Mouse (Mus musculus): ENCODE results near the gene Six1.

Six1 gene

DNA sequence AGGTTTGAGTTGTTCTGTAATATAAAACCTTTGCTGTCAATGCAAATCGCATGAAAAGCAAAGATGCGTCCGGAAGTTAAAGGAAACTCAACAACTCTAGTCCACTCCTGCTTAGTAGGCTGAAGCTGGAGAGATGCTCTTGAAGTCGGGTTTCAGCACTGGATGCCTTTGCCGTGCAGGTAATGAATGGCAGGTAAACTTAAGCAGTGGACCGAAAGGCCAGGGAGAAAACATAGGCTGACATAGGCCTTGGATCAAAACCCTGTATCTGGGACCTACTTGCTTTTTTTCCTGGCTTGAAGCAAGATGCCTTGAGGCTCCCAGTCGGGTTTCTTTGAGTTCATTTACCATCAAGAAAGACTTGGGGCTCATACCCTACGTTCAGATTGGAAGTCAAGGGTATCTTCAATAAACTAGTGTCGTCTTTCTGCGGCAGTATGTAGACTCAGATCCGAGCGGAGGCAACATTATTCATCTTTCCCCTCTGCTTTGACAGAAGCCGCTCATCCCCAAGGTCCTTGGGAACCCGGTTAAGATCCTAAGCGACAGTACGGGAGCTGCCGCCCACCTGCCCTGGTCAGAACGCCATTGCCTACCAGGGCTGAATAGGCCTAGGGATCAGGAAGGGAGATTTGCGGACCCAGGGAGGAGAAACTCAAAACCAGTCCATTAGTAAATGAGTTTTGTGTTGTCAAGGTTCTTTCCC, 4.0 kb downstream of the Six1 start:
- DNase-seq (ENCODE audit: low spot score in 2 of 2) = no peak

DNA sequence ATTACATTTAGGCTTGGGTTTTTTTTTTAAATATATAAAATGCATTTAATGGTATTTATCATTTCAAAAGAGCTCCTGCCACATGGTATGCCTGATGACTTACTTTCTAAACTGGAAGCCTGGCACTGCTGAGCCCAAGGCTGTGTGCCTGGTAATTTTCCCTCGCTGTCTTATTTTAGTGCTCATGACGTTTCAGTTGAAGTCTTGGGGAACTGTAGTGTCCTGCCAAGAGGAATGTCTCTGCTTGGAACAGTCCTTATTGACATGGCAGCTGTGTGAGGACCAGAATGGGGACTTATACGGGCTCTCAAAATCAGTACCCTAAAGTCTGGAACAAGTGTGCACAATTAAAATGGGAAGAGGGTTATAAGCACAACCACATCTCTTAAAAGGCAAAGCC, 5.2 kb downstream of the Six1 start:
- no peak for DNase-seq (ENCODE audit: low spot score in 2 of 2)

DNA sequence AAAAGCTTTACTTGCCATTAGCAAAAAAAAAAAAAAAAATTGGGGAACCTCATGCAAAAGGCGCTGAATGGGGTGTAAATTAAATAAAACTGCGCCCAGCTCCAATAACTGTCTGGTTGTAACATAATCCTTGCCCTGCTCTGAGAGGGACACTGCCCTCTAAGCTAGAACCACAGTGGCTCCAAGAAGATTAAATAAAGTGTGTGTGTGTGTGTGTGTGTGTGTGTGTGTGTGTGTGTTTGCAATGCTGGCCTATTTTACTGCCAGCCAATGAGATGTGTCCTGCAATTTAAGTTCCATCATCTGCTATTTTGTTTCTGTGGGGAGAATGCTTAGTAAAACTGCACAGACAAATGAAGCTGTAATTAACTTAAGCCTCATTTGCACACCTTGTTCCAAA, 6.1 kb downstream of the Six1 start:
- no peak for DNase-seq (ENCODE audit: low spot score in 2 of 2)

DNA sequence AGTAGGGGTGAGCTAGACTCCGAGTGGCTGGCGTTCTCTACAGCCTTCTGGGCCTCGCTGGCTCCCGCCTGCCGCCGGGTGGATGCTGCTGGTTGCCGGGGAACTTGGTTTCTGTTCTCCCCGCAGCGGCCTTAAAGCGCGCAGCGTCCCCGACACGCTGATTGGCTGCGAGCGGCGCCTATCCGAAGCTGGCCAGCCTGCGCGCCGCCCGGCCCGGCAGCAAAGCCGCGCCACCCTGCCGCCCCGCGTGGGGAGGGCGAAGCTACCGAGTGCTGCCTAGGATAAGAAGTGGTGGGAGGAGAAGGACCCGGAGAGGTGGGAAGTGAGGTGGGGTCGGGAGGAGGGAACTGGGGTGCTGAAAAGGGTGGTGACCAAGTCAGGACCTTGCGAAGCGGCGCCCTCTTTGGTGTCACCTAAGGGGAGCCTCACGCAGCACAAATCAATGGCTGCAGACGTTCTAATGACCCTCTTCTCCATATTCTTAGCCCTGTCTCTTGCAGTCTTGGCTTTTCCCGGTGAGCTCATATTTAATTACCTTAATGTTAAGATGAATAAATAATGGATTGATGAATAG, 7.0 kb downstream of the Six1 start:
- no peak for DNase-seq (ENCODE audit: low spot score in 2 of 2)

DNA sequence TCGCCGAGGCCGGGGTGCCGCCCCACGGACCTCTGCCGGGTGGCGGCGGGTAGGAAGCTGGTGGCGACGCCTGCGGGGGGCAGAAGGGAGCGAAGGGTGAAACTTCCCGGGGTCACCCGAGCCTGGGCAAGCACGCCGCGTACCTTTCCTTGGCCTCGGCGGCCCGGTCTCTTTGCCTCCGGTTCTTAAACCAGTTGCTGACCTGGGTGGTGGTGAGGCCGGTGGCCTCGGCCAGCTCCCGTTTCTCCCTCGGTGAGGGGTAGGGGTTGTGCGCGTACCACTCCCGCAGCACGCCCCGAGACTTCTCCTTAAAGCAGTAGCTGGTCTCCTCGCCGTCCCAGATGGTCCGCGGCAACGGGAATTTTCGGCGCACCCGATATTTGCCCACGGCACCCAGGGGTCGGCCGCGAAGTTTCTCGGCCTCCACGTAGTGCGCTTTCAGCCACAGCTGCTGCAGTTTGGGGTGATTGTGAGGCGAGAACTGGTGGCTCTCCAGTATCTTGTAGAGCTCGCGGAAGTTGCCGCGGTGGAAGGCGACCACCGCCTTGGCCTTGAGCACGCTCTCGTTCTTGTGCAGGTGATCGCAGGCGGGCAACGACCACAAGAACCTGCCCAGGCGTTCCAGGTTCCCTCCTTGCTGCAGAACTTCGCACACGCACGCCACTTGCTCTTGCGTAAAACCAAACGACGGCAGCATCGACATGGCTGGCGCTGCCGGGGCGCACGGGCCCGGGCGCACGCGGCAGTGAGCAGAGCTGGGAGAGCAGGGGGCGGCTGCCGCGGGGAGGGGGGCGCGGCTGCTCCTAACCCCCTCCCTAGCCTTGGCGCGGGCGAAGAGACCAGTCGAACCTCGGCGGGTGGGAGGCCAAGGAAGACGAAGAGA, 7.7 kb downstream of the Six1 start:
- DNase-seq (ENCODE audit: low spot score in 2 of 2) = no peak

DNA sequence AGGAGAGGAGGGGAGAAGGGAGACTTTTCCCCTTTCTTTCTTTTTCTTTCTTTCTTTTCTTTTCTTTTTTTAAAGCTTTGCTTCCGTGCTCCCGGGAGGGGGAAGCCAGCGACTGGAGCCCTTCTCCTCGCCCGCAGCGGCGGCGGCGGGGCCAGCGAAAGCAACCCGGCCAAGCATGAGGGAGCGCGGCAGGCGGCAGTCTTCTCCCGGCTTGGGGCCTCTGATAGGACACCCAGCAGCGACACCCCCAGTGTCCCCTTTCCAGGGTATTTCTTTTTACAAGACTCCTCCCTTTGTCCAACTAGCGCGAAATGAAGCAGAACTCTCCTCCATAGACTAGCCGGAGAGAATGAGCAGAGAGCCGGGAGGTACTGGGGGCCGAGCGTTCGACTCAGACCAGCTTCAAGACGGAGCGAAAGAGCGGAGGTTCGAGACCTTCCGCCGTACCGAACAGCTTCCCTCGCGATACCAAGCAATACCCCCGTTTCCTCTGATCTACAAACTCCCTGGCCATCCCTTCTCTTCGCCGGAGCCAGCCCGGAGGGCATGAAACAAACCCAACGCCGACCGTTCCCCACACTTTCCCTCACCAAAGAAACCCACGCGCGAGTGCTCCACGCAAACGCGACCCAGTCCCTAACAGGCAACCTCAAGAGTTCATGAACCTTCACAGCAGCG, 8.5 kb downstream of the Six1 start:
- DNase-seq (ENCODE audit: low spot score in 2 of 2) = no peak

DNA sequence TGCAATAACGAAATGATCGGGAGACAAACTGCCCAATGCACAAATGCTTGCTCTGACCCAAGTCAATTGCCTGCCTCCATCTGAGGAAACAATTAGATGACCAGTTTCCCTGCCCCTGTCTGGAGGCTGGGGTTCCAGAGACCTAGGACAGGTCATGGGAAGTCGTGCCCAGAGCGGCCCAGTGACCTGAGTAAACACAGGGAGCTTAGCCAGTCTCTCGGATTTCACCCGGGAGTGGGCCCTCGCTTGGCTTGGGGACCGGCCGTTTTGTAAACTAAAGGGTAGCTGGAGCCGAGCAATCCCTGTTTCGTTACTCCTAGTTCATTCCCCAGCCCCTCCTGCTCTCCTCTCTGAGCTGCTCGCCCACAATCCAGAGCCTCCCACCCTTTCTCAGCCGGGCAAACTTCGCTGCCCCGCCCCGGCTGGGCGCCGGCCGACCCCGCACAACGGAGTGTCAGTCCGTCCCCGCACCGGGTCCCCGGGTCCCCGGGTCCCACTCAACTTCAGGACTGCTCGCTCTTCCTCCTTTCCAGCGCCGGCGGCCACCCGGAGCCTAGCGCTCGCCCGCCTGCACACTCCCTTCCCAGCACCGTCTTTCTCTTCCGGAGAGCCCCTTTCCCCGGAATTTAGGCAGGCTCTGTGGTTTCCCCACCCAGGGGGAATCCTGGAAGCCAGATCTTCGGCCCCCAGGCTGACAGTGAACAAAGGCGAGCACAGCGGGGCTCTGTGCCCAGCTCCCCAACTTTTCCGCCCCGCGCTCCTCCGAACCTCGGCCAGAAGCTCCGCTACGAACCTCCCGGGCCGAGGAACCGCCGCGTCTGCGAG, 9.3 kb downstream of the Six1 start:
- DNase-seq (ENCODE audit: low spot score in 2 of 2) = no peak

DNA sequence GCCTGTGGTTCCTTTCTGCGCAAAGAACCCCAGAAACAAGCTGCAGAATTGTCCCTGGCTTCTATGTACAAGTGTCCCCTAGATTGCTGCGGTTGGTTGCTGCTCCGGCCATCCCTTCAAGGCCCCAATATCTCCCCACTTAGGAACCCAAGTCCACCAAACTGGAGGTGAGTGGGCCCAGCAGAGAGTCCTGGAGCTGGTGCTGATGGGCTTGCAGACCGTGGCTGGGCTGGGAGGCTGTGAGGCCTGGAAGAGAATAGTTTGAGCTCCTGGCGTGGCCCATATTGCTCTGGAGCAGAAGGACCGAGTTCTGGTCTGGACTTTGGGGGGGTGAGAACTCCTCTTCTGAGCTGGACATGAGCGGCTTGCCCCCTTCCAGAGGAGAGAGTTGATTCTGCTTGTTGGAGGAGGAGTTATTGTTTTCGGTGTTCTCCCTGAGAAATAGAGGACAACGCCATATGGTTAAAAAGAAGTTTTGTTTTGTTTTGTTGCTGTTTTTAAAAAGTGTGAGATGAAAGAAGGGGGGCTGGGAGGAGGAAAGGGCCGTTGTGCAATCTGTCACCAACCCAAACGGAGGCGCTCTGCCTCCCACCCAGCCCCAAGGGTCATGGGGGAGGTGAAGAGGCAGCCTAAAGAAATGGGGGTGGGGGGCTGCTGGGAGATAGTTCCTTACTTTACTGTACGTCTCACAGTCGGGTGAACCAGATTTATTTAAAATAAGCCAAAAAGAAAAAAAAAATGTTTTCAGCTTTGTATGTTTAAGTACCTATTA, 10.1 kb downstream of the Six1 start:
- DNase-seq (ENCODE audit: low spot score in 2 of 2) = no peak

DNA sequence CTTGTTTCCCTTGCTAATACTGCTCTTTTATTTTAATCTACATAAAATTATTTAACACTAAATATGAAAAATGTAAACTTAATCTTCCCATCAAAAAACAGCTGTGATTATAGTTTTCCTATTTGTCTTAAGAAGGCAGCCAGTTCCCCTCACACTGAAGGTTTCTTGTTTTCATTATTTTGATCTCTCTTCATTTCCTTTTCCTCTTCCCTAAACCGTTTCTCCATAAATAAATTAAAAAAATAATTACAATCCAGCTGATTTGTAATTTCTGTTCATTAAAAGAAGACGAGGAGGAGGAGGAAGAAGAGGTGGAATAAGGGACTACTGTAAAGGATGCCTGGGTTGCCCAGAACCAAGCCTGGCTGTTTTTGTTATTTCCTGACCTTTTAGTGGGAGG, 10.8 kb downstream of the Six1 start:
- no peak for DNase-seq (ENCODE audit: low spot score in 2 of 2)

DNA sequence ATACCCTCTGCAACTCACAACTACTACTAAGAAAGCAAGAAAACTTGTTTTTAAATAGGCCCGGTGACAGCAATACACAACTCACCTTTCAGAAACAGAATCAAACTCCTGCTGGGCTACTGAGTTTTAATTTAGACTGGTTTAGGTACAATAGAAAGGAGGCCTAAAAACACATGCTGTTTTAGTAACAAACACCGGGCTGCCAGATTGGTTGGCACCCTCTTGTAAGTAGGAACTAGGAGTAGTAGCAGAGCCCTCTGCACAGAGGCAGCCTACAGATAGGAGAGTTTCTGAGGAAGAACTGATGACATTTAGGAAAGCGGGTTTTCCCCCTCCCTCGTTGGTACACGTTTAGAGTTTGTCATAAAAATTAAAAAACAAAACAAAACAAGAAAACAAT, 11.3 kb downstream of the Six1 start:
- no peak for DNase-seq (ENCODE audit: low spot score in 2 of 2)

DNA sequence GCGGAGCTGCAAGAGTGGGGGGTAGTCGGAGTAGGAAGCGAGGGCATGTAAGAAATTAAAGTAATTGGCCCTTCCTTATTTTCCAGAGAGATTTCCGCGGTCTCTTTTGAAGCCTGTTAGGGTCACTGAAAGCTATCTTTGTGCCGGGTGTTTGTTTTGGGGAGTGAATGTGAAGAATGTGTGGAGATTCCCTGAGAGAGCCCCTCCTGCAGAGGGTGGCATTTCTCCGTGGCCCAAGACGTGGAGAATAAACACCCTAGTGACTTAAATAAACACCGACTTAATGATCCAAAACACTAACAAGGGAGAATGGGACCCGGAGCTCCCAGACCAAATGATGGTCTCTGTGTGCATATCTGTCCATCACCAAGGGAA, 12.4 kb downstream of the Six1 start:
- no peak for DNase-seq (ENCODE audit: low spot score in 2 of 2)

DNA sequence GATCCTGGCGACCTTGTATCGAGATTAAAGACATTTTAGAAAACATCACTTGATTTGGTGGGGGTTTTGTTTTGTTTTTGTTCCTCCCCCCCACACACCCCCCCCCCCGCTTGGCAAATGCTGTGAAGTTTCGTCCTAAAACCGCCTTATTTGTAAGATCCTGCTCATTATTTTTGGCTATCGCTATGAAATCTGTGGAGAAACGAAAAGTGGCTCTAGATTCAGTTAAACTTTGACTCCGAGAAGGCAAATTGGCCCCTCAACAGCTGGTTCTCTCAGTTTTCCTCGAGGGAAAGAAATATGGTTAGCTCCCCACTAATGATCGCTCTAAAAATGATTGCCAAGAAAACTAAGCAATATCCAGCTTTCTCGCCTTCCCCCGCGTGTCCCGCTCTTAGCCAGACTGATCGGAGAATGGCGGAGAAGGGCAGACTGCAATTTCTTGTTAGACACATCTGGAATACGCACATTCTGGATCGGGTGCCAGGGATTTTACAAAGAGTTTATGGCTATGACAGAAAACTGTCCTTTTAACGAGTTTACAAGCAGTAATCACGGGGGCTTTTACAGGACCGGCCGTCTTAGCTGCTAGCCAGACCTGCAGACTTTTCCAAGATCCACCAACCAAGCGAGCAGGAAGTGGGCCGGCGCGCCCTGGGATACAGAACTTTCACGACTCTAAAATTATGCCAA, 13.0 kb downstream of the Six1 start:
- no peak for DNase-seq (ENCODE audit: low spot score in 2 of 2)

DNA sequence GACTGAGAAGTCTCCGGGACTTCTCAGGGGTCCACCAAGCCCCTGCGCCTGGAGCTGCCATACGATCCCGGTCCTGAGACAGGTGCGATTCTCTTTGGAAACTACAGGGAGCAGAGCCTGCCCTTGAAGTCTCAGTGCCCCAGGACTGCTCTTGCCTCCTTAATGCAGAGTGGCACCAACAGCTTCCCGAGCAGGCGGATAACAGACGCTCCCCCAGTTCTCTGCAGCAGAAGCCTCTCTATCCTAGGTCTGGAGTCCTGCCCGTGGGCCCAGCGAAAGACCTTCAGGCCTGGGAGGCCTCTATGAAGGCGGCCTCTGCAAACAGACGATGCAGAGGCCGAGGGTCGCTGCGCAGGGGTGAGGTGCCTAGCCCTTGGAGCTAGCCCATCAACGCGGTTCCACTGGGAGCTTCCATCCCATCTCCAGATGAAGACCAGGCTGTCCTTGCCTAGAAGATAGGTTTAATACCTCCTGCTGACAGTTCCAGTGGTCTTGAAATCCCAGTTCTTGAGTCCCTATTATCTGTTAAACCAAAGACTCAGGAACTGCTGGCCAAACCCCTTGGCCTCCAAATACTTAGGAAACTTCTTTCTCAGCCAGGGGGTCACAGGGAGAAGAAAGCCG, 13.6 kb downstream of the Six1 start:
- DNase-seq (ENCODE audit: low spot score in 2 of 2) = no peak

DNA sequence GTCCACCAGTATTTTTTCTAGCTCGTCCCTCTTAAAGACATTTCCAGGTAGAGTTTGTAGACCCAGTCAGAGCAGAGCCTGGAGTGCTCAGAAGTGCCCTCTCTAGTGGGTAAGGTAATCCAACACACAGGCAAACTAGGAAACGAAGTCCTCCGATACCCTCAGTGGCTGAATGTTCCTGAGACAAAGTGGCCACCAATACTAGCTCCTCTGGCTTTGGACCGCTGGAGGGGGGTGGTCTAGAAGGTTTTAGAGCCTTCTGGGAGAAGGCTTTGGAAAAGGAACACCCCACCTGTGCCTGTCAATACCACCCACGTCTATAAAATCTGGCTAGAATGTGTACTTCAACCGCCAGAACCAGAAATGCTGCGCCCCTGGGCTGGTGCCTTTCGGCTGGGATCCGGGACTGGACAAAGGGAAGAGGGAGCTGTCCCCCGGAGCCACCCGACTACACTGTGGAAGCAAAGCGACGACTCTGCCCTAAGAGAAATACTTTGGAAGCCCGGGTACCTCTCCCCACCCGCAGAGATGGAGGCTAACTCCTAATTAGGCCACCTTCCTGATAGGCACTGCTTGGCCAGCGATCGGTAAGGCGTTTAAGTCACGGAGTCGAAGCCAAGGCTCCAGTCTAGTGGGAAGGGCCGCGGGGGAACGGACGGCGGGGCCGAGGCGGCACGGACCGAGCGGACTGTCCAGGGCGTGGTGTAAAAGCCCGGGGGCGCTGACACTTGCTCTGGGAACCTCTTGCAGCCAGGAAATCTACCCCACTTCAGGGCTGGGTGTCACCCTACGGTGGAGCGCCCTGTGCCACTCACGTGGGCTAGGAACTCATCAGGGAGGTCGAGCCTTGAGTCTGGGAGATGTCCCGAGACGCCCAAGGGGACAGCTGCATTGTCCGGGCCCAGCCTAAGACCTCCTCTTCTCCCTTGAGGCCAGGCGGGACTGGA, 14.4 kb downstream of the Six1 start:
- no peak for DNase-seq (ENCODE audit: low spot score in 2 of 2)

DNA sequence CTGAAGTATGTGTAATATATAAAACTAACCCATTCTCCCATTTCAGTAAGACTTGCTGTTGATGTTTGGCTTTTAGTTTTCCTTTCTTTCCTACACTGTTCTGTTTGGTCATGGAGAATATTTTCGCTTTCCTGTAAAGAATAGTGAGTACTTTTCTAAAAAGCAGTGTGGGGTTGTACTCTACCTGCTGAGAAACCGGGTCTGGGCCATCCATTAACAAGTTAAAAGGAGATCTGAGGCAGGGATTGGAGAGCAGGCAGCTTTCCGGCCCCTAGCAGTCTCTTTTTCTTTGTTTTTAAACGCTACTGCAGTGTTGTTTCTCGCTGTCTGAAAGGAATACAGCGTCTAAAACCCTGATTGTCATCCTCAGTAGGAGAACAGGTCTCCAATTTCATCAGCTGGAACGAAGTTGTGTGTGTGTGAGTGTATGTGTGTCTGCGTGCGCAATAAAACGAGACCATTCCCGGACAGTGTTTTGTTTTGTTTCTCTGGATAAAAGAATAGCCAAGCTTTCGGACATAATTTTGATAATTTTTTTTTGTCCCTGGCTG, 15.2 kb downstream of the Six1 start:
- no peak for DNase-seq (ENCODE audit: low spot score in 2 of 2)

DNA sequence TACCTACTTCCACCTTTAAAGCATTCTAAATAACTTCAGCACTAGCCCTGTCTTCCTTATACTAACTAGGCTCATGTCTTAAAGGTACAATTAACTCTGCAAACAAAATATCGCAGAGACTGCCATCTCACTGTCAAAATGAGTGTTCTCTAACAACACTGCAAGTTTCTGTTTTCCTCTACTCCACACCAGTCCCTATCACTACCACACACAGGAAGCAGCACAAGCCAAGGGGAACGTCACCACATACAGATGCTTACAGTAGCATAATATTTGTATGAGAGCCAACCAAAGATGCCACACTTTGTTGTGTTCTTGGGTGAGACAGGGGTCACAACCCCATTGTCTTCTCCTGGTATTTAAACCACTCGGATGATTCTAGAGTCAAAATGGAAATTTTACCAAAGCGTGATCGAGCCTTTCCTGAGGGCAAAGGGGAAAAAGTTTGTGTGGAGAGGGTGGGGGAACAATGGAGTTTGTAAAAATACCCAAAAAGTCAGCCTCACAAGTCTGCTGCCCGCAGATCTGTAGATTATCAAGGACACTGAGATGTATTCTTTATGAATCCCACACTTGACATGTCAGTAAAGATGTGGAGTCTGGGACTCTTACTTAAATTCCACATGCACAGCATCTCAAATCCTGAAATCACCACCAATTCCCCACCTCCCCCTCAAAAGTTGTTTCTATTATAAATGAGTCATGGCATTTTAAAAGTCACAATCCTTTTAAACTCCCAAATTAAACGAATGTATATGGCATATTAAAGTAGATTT, 16.1 kb downstream of the Six1 start:
- DNase-seq (ENCODE audit: low spot score in 2 of 2) = no peak
